Comparison of ENCODE assay signal across 24 mouse cellular contexts in genomic region chr7:10249146-10249545, GRCm38 (mm10). TPM values are rescaled to one million over a fixed set of nuclear protein-coding genes. Genes with fewer than 3 reads are reported as not detected.
"Had no signal": no experiment of that assay in that cellular context is flagged by ENCODE, and none has a peak within 500 bp of the region (broad histone marks: within the 10 kb centered on the region; RNA-seq: fewer than 3 reads in every experiment).

No protein-coding gene starts in this region.

- H3K9ac ChIP-seq: neural tube, embryonic 13.5 days; neural tube, embryonic 15.5 days; stomach, embryonic 15.5 days had no signal

- H3K27ac ChIP-seq: neural tube, embryonic 13.5 days; neural tube, embryonic 15.5 days; stomach, embryonic 15.5 days; stomach, postnatal 0 days had no signal

- DNase-seq: retina, postnatal 1 day; right cerebral cortex, adult 18-20 months; right cerebral cortex, postnatal 14 days; right cerebral cortex, postnatal 25 days; right cerebral cortex, postnatal 4 days; spleen, adult 18-20 months; thymus, adult 18-20 months; thymus, adult 2 months; thymus, postnatal 14 days; thymus, postnatal 25 days; thymus, postnatal 36 days; thymus, postnatal 4 days had no signal

- H3K4me1 ChIP-seq: neural tube, embryonic 13.5 days; neural tube, embryonic 15.5 days; stomach, embryonic 15.5 days had no signal

- H3K36me3 ChIP-seq: neural tube, embryonic 13.5 days; neural tube, embryonic 15.5 days; stomach, embryonic 15.5 days had no signal

- H3K4me2 ChIP-seq: neural tube, embryonic 13.5 days; neural tube, embryonic 15.5 days; stomach, embryonic 15.5 days had no signal

- H3K4me3 ChIP-seq: neural tube, embryonic 13.5 days; neural tube, embryonic 15.5 days; stomach, embryonic 15.5 days had no signal

- H3K27me3 ChIP-seq: neural tube, embryonic 13.5 days; neural tube, embryonic 15.5 days; stomach, embryonic 15.5 days had no signal

RNA-seq across cellular contexts. Expression of gene Vmn1r66, which starts 28.7 kb away (rescaled TPM):
- total RNA-seq: neutrophil, adult 5-6 weeks had no signal
- polyA plus RNA-seq: neural tube, embryonic 13.5 days; neural tube, embryonic 14.5 days; neural tube, embryonic 15.5 days; small intestine, adult 2 months; spleen, adult 2 months; stomach, embryonic 14.5 days; stomach, embryonic 15.5 days; stomach, embryonic 16.5 days; stomach, postnatal 0 days; thymus, adult 2 months; thymus, postnatal 0 days; urinary bladder, adult 2 months had no signal
